Mouse (Mus musculus): ENCODE measurements around the gene Hmox2.

Hmox2 gene

DNA sequence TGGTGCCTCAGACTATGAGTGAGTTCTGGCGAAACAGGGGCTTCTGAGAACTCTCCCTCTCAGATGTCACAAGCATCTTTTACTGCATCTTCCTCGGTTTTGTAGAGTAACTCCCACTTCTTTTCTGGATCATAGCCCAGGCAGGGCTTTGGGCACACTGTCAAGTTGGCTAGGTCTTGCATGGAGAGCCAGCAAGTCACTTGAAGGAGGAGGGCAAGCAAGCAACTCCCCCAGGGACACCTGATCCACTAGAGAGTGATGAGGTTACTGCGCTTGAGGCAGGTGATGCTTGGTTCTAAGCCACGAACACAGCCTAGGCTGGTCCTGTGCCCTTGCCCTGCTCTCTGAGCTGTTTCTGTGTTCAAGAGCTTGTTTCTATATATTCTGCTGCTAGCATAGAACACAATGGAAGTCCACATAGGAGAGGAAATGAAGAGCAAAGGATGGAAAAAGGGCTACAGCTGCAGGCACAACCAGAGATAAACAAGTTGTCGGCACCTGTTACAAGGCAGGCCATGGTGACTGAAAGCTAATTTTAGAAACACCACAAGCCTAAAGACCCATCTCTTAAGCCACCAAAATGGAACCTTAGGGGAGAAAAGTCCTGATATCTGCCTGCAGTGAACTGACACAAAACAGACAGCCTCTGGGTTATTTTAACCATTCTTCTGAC lies 55.5 kb downstream of the Hmox2 start:
- peak; percentile 26 for DNase-seq (ENCODE audit: low spot score)

- DNase-seq (ENCODE audit: low spot score), result no peak
Measured at GRCm38 (mm10) chr16:4782515-4782914, 56.4 kb downstream of the Hmox2 start.

DNA sequence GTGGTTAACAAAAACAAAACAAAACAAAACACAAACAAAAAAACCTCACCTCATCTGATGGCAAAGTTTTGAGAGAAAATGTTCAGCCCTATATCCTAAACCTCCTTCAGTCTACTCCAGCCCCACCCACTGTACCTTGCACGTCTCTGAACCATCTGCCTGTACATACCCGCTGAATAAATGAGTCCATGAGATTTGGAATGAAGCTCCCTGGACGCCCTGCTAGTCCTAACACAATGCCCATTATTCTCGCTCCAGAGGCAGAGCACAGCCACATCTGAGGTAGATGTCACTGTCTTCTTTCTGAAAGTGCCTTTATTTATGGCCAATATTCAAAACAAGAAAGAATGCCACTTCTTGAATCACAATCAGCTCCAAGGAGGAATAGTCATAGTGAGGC lies 59.5 kb downstream of the Hmox2 start:
- no peak for DNase-seq (ENCODE audit: low spot score)

GRCm38 (mm10) chr16:4788176-4788575 lies 62.0 kb downstream of the Hmox2 start:
- DNase-seq (ENCODE audit: low spot score), result no peak

- peak; percentile 35 for DNase-seq (ENCODE audit: low spot score)
Measured at GRCm38 (mm10) chr16:4789311-4789768, 63.2 kb downstream of the Hmox2 start.

DNA sequence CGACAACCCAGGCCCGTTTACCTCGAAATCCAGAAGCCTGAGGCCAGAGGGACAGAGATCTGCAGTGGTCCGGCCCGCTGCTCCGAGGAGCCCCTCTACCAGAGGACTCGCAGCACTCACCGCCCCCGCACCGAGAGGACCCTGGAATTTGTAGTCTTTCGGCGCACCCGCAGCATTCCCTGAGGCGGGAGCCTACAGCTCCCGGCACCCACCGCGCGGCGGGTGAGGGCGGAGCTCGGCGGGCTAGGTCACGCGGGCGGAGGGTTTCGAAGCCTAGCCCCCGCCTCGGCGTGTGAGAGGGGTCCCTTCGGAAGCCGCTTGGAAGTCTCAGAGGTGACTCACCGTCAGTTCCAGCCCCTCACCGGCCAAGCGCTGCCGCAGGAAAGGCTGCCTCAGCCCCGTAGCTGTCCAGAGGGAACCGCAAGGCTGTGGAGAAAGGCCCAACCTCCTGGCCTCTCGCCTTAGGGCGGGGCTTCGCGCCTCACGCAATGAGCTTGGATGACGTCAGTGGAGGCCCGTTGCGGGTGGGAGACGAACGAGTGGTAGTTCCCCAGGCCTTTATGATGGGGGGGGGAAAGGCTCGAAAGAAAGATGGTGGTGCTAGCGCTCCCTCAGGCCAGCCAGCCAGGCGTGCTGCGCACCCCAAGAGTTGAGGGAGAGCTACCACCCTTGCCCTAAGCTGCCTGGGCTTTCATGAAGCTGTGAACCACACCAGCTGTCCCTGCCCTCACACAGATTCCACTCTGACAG lies 63.8 kb downstream of the Hmox2 start, which contains the start of gene Cdip1:
TSS of gene Cdip1 (minus strand) at position 483 of the 750 bp plus-strand sequence.
- peak; percentile 95 for DNase-seq (ENCODE audit: low spot score)

GRCm38 (mm10) chr16:4791332-4791731 lies 65.2 kb downstream of the Hmox2 start:
- peak; percentile 15 for DNase-seq (ENCODE audit: low spot score)

DNA sequence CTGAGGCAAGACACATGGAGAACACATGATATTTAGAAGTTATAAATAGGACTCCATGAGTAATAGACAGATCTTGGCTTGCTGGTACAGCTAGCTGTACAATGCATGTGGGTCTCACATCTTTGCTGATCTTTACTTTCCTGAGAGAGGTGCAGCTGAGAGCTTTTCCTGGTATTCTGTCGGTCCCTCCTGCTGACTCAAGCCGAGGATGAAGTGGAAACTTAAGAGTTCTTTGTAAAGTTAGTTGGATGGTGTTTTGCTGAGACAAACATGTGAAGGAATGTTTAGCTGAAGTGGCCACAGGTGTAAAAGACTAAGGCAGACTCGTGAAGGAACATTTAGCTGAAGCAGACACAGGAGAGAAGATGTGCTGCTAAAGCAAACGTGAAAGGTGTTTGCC lies 70.5 kb downstream of the Hmox2 start:
- DNase-seq (ENCODE audit: low spot score), result no peak
